Mouse (Mus musculus) G1E (cell line): ENCODE measurements around the gene Map4k2.

Experiments used
- CTCF ChIP-seq: IDR thresholded peaks from 2 replicates; pipeline ENCODE4 v1.5.1; 2012; ENCODE audit warnings: low read depth, low read length, inconsistent platforms, mixed read lengths
- TAL1 ChIP-seq: conservative IDR thresholded peaks from 2 replicates; pipeline ENCODE4 v1.6.1; 2012; ENCODE audit warnings: low read depth, low read length, inconsistent platforms, mixed read lengths

- TF ChIP-seq CTCF (no peak), TAL1 (no peak)
Measured at GRCm38 (mm10) chr19:6385419-6385818, 44.5 kb downstream of the Map4k2 start.
